Mouse (Mus musculus): ENCODE measurements around the gene Dzip1l. TPM values are rescaled to one million over a fixed set of nuclear protein-coding genes. Genes with fewer than 3 reads are reported as not detected.

Dzip1l gene
- polyA plus RNA-seq, 1 experiment, result 0.54 TPM

DNA sequence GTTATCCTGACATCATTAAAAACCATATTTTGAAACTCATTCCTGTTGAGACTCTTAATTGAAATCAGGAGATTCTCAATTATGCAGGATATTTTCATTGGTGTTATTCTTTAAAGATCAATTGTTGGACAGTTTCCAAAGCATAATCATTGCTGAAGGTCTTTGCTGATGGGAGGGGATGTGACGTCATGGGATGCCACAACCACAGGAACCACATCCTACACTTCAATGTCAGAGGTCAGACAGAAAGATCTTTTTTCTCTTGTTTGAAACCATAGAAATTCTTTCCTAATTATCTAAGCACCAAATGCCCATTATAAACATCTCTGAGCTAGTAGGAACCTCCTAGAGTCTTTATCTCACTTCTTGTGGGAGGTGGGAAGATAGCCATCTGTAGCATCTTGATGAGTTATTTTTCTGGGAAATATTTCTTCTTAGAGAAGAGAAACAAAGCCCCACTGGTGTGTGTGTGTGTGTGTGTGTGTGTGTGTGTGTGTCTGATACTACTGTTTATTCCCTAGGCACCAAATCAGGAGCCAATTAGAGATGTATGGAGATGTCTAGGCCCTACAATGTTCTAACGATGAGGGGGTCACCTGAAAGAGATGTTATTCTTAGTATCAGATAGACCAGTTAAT lies 70.6 kb downstream of the Dzip1l start:
- Histone ChIP-seq H3K27ac (ENCODE audit: control insufficient read depth, insufficient read depth, low read depth, low read length) (no peak overlapping the region), H3K4me1 (ENCODE audit: control insufficient read depth, insufficient read depth, low read length) (no peaks in the 10 kb centered on the region), H3K36me3 (ENCODE audit: control insufficient read depth, insufficient read depth, low read length) (no peaks in the 10 kb centered on the region), H3K4me3 (ENCODE audit: control insufficient read depth, low read depth, low read length) (no peak overlapping the region), H3K27me3 (ENCODE audit: control insufficient read depth, insufficient read depth, low read length) (no peaks in the 10 kb centered on the region)
- TF ChIP-seq POLR2A (IDR thresholded peaks at IDR 0.05; ENCODE audit: control insufficient read depth, low read depth, low read length), result no peak
- TF ChIP-seq CTCF (IDR thresholded peaks at IDR 0.05; ENCODE audit: control insufficient read depth, insufficient read depth, insufficient replicate concordance, low read depth, low read length), result no peak

DNA sequence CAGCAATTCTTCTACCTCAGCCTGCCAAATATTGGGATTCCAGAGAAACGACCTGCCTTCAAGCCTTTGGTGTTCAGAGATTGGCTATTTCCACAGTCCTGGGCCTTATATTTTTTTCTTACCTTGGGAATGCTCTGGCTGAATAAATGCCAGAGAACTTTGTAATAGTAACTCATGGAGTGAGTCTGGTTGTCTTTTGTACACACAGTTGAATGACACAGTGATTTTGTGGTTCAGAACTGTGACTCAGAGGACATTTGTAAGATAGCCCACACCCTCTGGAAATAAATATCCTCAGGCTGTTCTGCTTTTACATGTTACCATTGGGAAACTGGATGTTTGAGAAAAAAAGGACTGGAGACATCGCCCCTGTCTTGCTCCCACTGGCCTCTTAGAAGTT lies 71.9 kb downstream of the Dzip1l start:
- H3K4me3 ChIP-seq (ENCODE audit: control insufficient read depth, low read depth, low read length), result no peak overlapping the region
- no peaks in the 10 kb centered on the region for H3K36me3 ChIP-seq (ENCODE audit: control insufficient read depth, insufficient read depth, low read length)

DNA sequence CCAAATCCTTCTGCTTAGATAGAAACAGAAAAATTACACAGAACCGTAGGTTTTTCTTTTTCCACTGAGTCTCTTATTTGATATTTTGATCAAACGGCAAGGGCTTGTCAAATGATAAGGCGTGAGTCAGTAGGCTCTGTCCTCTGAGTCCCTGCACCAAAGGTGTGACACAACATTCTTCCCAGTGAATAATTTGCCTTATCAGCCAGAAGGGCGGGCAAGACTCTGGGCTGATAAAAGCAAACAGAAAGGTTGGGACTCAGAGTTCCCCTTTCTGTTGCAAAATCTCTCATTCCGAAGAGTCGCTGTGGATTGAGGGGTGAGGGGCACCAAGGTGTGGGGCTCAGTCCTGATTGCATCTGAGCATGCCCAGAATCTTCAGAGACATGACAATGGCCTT lies 72.9 kb downstream of the Dzip1l start:
- H3K27ac ChIP-seq (ENCODE audit: control insufficient read depth, insufficient read depth, low read depth, low read length), result no peak overlapping the region
- TF ChIP-seq CTCF (IDR thresholded peaks at IDR 0.05; ENCODE audit: control insufficient read depth, insufficient read depth, insufficient replicate concordance, low read depth, low read length) (no peak), POLR2A (IDR thresholded peaks at IDR 0.05; ENCODE audit: control insufficient read depth, low read depth, low read length) (no peak)

More for the DNA sequence above, 71.9 kb downstream of the Dzip1l start:
- Histone ChIP-seq H3K27me3 (ENCODE audit: control insufficient read depth, insufficient read depth, low read length) (no peaks in the 10 kb centered on the region), H3K4me1 (ENCODE audit: control insufficient read depth, insufficient read depth, low read length) (no peaks in the 10 kb centered on the region), H3K27ac (ENCODE audit: control insufficient read depth, insufficient read depth, low read depth, low read length) (no peak overlapping the region)
- TF ChIP-seq POLR2A (IDR thresholded peaks at IDR 0.05; ENCODE audit: control insufficient read depth, low read depth, low read length) (no peak), CTCF (IDR thresholded peaks at IDR 0.05; ENCODE audit: control insufficient read depth, insufficient read depth, insufficient replicate concordance, low read depth, low read length) (no peak)

DNA sequence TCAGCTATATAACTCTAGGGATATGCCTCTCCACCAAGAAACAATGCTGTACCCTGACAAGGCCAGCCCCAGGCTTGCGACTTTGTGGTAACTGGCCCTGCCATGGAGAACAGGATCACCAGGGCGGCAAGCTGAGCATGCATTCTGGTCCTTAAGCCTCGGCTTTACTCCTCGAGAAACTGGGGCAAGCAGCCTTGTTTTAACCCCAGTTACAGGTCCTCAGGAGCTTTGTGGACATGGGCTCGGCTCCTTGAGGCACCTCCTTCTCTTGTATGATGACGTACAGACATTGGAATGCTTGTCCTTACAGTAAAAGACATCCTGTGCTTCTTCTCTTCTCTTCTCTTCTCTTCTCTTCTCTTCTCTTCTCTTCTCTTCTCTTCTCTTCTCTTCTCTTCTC lies 74.4 kb downstream of the Dzip1l start:
- no peaks in the 10 kb centered on the region for H3K27me3 ChIP-seq (ENCODE audit: control insufficient read depth, insufficient read depth, low read length)
- TF ChIP-seq CTCF (IDR thresholded peaks at IDR 0.05; ENCODE audit: control insufficient read depth, insufficient read depth, insufficient replicate concordance, low read depth, low read length) (no peak), POLR2A (IDR thresholded peaks at IDR 0.05; ENCODE audit: control insufficient read depth, low read depth, low read length) (no peak)
- no peak overlapping the region for H3K27ac ChIP-seq (ENCODE audit: control insufficient read depth, insufficient read depth, low read depth, low read length)
- H3K4me1 ChIP-seq (ENCODE audit: control insufficient read depth, insufficient read depth, low read length), result no peaks in the 10 kb centered on the region
- no peak overlapping the region for H3K4me3 ChIP-seq (ENCODE audit: control insufficient read depth, low read depth, low read length)
- no peaks in the 10 kb centered on the region for H3K36me3 ChIP-seq (ENCODE audit: control insufficient read depth, insufficient read depth, low read length)

More for the DNA sequence above, 72.9 kb downstream of the Dzip1l start:
- Histone ChIP-seq H3K27me3 (ENCODE audit: control insufficient read depth, insufficient read depth, low read length) (no peaks in the 10 kb centered on the region), H3K4me3 (ENCODE audit: control insufficient read depth, low read depth, low read length) (no peak overlapping the region), H3K36me3 (ENCODE audit: control insufficient read depth, insufficient read depth, low read length) (no peaks in the 10 kb centered on the region), H3K4me1 (ENCODE audit: control insufficient read depth, insufficient read depth, low read length) (no peaks in the 10 kb centered on the region)

DNA sequence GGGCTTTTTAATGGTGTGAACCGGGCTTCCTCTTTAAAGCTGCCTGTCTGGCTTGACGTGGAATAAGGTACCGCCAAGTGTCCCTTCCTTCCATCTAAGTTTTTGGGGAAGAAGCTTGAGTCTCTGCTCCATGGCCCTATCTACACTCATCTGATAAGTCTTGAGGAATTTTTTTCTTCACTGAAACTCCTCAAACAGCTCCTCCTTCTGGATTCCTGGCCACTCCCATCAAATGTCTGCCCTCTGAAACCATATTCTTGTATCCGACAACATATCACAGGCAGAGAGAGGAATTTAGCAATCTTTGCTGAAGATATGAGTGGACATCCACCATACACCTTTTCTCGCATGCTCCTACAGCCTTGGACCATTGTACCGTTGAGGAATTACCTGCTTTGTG lies 77.0 kb downstream of the Dzip1l start:
- Histone ChIP-seq H3K36me3 (ENCODE audit: control insufficient read depth, insufficient read depth, low read length) (no peaks in the 10 kb centered on the region), H3K27ac (ENCODE audit: control insufficient read depth, insufficient read depth, low read depth, low read length) (no peak overlapping the region), H3K4me3 (ENCODE audit: control insufficient read depth, low read depth, low read length) (no peak overlapping the region), H3K4me1 (ENCODE audit: control insufficient read depth, insufficient read depth, low read length) (no peaks in the 10 kb centered on the region; the same call in 1 of the 2 replicates), H3K27me3 (ENCODE audit: control insufficient read depth, insufficient read depth, low read length) (no peaks in the 10 kb centered on the region)
- TF ChIP-seq CTCF (IDR thresholded peaks at IDR 0.05; ENCODE audit: control insufficient read depth, insufficient read depth, insufficient replicate concordance, low read depth, low read length) (no peak), POLR2A (IDR thresholded peaks at IDR 0.05; ENCODE audit: control insufficient read depth, low read depth, low read length) (no peak)

DNA sequence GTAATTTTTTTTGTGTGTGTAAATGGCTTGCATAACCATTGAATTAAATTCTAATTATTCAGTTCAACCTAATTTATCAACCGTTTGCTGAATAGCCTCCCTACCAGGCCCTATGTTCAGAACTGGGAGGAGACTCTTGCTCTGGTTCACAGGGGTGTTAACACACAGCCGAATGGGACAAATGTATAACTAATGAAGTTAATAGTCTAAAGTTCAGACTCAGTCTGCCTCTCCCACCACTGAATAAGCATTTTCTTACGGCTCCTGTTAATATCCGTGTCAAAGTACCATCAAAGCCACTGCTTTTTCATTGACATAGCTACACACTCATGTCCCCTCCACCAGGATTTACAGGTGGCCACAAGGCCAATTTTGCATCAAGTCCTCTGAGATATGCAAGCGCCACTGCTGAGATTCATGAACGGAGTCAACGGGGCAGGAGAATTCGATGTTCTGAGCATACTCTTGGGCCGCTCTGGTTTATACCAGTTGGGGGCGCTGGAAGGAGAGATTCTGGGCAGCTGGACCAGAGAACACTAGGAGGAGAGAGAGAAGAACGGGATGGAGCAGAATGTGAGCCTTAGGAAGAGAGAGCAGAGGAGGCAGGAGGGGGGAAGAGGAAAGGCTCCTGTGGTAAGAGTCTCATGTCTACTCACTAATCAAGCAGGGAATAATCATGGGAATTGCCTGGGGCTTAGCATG lies 78.3 kb downstream of the Dzip1l start:
- TF ChIP-seq CTCF (IDR thresholded peaks at IDR 0.05; ENCODE audit: control insufficient read depth, insufficient read depth, insufficient replicate concordance, low read depth, low read length) (no peak), POLR2A (IDR thresholded peaks at IDR 0.05; ENCODE audit: control insufficient read depth, low read depth, low read length) (no peak)

GRCm38 (mm10) chr9:99709588-99710248 lies 80.4 kb downstream of the Dzip1l start:
- Histone ChIP-seq H3K4me1 (ENCODE audit: control insufficient read depth, insufficient read depth, low read length) (no peaks in the 10 kb centered on the region; the same call in 1 of the 2 replicates), H3K27ac (ENCODE audit: control insufficient read depth, insufficient read depth, low read depth, low read length) (no peak overlapping the region), H3K27me3 (ENCODE audit: control insufficient read depth, insufficient read depth, low read length) (no peaks in the 10 kb centered on the region), H3K36me3 (ENCODE audit: control insufficient read depth, insufficient read depth, low read length) (no peaks in the 10 kb centered on the region), H3K4me3 (ENCODE audit: control insufficient read depth, low read depth, low read length) (peak overlapping the region; percentile 23; the same call in 1 of the 2 replicates)
- no peak for TF ChIP-seq CTCF (IDR thresholded peaks at IDR 0.05; ENCODE audit: control insufficient read depth, insufficient read depth, insufficient replicate concordance, low read depth, low read length)
- TF ChIP-seq POLR2A (IDR thresholded peaks at IDR 0.05; ENCODE audit: control insufficient read depth, low read depth, low read length), result no peak

More for the DNA sequence above, 78.3 kb downstream of the Dzip1l start:
- no peak overlapping the region for H3K27ac ChIP-seq (ENCODE audit: control insufficient read depth, insufficient read depth, low read depth, low read length)
- H3K4me3 ChIP-seq (ENCODE audit: control insufficient read depth, low read depth, low read length), result no peak overlapping the region
- no peaks in the 10 kb centered on the region; the same call in 1 of the 2 replicates for H3K4me1 ChIP-seq (ENCODE audit: control insufficient read depth, insufficient read depth, low read length)
- no peaks in the 10 kb centered on the region for H3K27me3 ChIP-seq (ENCODE audit: control insufficient read depth, insufficient read depth, low read length)
- no peaks in the 10 kb centered on the region for H3K36me3 ChIP-seq (ENCODE audit: control insufficient read depth, insufficient read depth, low read length)
